Mouse (Mus musculus): ENCODE results near the gene Aaas. TPM values are rescaled to one million over a fixed set of nuclear protein-coding genes. Genes with fewer than 3 reads are reported as not detected.

Gene Aaas
- polyA plus RNA-seq, 1 experiment from 2014 or later = 42.4 TPM

- Histone ChIP-seq H3K9ac (ENCODE audit: low read depth, low read length) (no peak overlapping the region), H3K9me3 (replicated peaks; ENCODE audit: control insufficient read depth, low read length) (no peaks in the 10 kb centered on the region), H3K4me2 (ENCODE audit: low read depth, low read length) (no peak overlapping the region), H3K36me3 (ENCODE audit: control insufficient read depth, insufficient read depth) (no peaks in the 10 kb centered on the region), H3K27ac (ENCODE audit: low read length) (no peak overlapping the region), H3K27me3 (ENCODE audit: control insufficient read depth, insufficient read depth, low read depth, low read length) (peaks cover 62% of the 10 kb centered on the region), H3K4me3 (ENCODE audit: low read depth, low read length) (no peak overlapping the region), H3K4me1 (ENCODE audit: control insufficient read depth, low read depth, low read length) (no peaks in the 10 kb centered on the region)
- ATAC-seq (ENCODE audit: low read depth) = no peak
- 63% methylated on average over 1 of the region's 1 CpGs for WGBS (ENCODE audit: insufficient replicate concordance)
These were observed 14.1 kb upstream of the Aaas start for GRCm38 (mm10) chr15:102364678-102365077.

- peaks cover 71% of the 10 kb centered on the region for H3K27me3 ChIP-seq (ENCODE audit: control insufficient read depth, insufficient read depth, low read depth, low read length)
- H3K4me3 ChIP-seq (ENCODE audit: low read depth, low read length) = no peak overlapping the region
- H3K27ac ChIP-seq (ENCODE audit: low read length) = no peak overlapping the region
- no peak for ATAC-seq (ENCODE audit: low read depth)
- peaks cover 3% of the 10 kb centered on the region; the same call in 1 of the 2 replicates for H3K4me1 ChIP-seq (ENCODE audit: control insufficient read depth, low read depth, low read length)
- H3K36me3 ChIP-seq (ENCODE audit: control insufficient read depth, insufficient read depth) = no peaks in the 10 kb centered on the region
- H3K4me2 ChIP-seq (ENCODE audit: low read depth, low read length) = peak overlapping the region; percentile 17; the same call in 1 of the 2 replicates
- no peaks in the 10 kb centered on the region for H3K9me3 ChIP-seq (replicated peaks; ENCODE audit: control insufficient read depth, low read length)
- no peak overlapping the region for H3K9ac ChIP-seq (ENCODE audit: low read depth, low read length)
- 6% methylated on average over 13 of the region's 14 CpGs for whole genome bisulfite sequencing (ENCODE audit: insufficient replicate concordance)
These were observed 12.1 kb upstream of the Aaas start for GRCm38 (mm10) chr15:102362648-102363047.

- Histone ChIP-seq H3K9ac (ENCODE audit: low read depth, low read length) (no peak overlapping the region), H3K9me3 (replicated peaks; ENCODE audit: control insufficient read depth, low read length) (no peaks in the 10 kb centered on the region), H3K4me3 (ENCODE audit: low read depth, low read length) (no peak overlapping the region), H3K27me3 (ENCODE audit: control insufficient read depth, insufficient read depth, low read depth, low read length) (peaks cover 77% of the 10 kb centered on the region), H3K4me1 (ENCODE audit: control insufficient read depth, low read depth, low read length) (peaks cover 15% of the 10 kb centered on the region), H3K36me3 (ENCODE audit: control insufficient read depth, insufficient read depth) (no peaks in the 10 kb centered on the region), H3K27ac (ENCODE audit: low read length) (no peak overlapping the region), H3K4me2 (ENCODE audit: low read depth, low read length) (no peak overlapping the region)
- ATAC-seq (ENCODE audit: low read depth) = no peak
- 33% methylated on average over 5 of the region's 5 CpGs for WGBS (ENCODE audit: insufficient replicate concordance)
These were observed 8.3 kb upstream of the Aaas start for GRCm38 (mm10) chr15:102358834-102359233.

GRCm38 (mm10) chr15:102358126-102358525 is 7.6 kb upstream of the Aaas start:
- no peak for ATAC-seq (ENCODE audit: low read depth)
- Histone ChIP-seq H3K4me1 (ENCODE audit: control insufficient read depth, low read depth, low read length) (peaks cover 15% of the 10 kb centered on the region), H3K27ac (ENCODE audit: low read length) (no peak overlapping the region), H3K36me3 (ENCODE audit: control insufficient read depth, insufficient read depth) (no peaks in the 10 kb centered on the region), H3K4me2 (ENCODE audit: low read depth, low read length) (no peak overlapping the region), H3K9me3 (replicated peaks; ENCODE audit: control insufficient read depth, low read length) (no peaks in the 10 kb centered on the region), H3K9ac (ENCODE audit: low read depth, low read length) (no peak overlapping the region), H3K4me3 (ENCODE audit: low read depth, low read length) (no peak overlapping the region), H3K27me3 (ENCODE audit: control insufficient read depth, insufficient read depth, low read depth, low read length) (peaks cover 75% of the 10 kb centered on the region)
- 2% methylated on average over 25 of the region's 25 CpGs for WGBS (ENCODE audit: insufficient replicate concordance)

- WGBS (ENCODE audit: insufficient replicate concordance) = 34% methylated on average over 16 of the region's 16 CpGs
- H3K4me3 ChIP-seq (ENCODE audit: low read depth, low read length) = no peak overlapping the region
- no peak overlapping the region for H3K27ac ChIP-seq (ENCODE audit: low read length)
- no peak overlapping the region for H3K9ac ChIP-seq (ENCODE audit: low read depth, low read length)
- H3K4me2 ChIP-seq (ENCODE audit: low read depth, low read length) = no peak overlapping the region
- H3K36me3 ChIP-seq (ENCODE audit: control insufficient read depth, insufficient read depth) = no peaks in the 10 kb centered on the region
- no peaks in the 10 kb centered on the region for H3K9me3 ChIP-seq (replicated peaks; ENCODE audit: control insufficient read depth, low read length)
- peaks cover 68% of the 10 kb centered on the region for H3K27me3 ChIP-seq (ENCODE audit: control insufficient read depth, insufficient read depth, low read depth, low read length)
- ATAC-seq (ENCODE audit: low read depth) = no peak
- H3K4me1 ChIP-seq (ENCODE audit: control insufficient read depth, low read depth, low read length) = peaks cover 15% of the 10 kb centered on the region
These were observed 6.1 kb upstream of the Aaas start for GRCm38 (mm10) chr15:102356501-102357325.

- H3K9ac ChIP-seq (ENCODE audit: low read depth, low read length) = peak overlapping the region; percentile 43; the same call in 1 of the 2 replicates
- no peaks in the 10 kb centered on the region for H3K9me3 ChIP-seq (replicated peaks; ENCODE audit: control insufficient read depth, low read length)
- H3K4me3 ChIP-seq (ENCODE audit: low read depth, low read length) = peak overlapping the region; percentile 57
- peaks cover 18% of the 10 kb centered on the region for H3K4me1 ChIP-seq (ENCODE audit: control insufficient read depth, low read depth, low read length)
- peak overlapping the region; percentile 75 for H3K4me2 ChIP-seq (ENCODE audit: low read depth, low read length)
- H3K27me3 ChIP-seq (ENCODE audit: control insufficient read depth, insufficient read depth, low read depth, low read length) = peaks cover 68% of the 10 kb centered on the region
- H3K36me3 ChIP-seq (ENCODE audit: control insufficient read depth, insufficient read depth) = no peaks in the 10 kb centered on the region
- 2% methylated on average over 38 of the region's 38 CpGs for WGBS (ENCODE audit: insufficient replicate concordance)
- ATAC-seq (ENCODE audit: low read depth) = no peak
- H3K27ac ChIP-seq (ENCODE audit: low read length) = no peak overlapping the region
These were observed 5.4 kb upstream of the Aaas start for GRCm38 (mm10) chr15:102355871-102356441.

GRCm38 (mm10) chr15:102355134-102355870 is 4.7 kb upstream of the Aaas start:
- Histone ChIP-seq H3K27me3 (ENCODE audit: control insufficient read depth, insufficient read depth, low read depth, low read length) (peaks cover 68% of the 10 kb centered on the region), H3K27ac (ENCODE audit: low read length) (no peak overlapping the region), H3K36me3 (ENCODE audit: control insufficient read depth, insufficient read depth) (no peaks in the 10 kb centered on the region), H3K9ac (ENCODE audit: low read depth, low read length) (peak overlapping the region; percentile 43), H3K4me1 (ENCODE audit: control insufficient read depth, low read depth, low read length) (peaks cover 19% of the 10 kb centered on the region), H3K4me3 (ENCODE audit: low read depth, low read length) (peak overlapping the region; percentile 57), H3K4me2 (ENCODE audit: low read depth, low read length) (peak overlapping the region; percentile 75), H3K9me3 (replicated peaks; ENCODE audit: control insufficient read depth, low read length) (no peaks in the 10 kb centered on the region)
- no peak for ATAC-seq (ENCODE audit: low read depth)
- under 1% methylated on average over 48 of the region's 49 CpGs for WGBS (ENCODE audit: insufficient replicate concordance)

GRCm38 (mm10) chr15:102353986-102354385 is 3.4 kb upstream of the Aaas start:
- H3K9ac ChIP-seq (ENCODE audit: low read depth, low read length) = no peak overlapping the region

More at GRCm38 (mm10) chr15:102353986-102354385, 3.4 kb upstream of the Aaas start:
- H3K9me3 ChIP-seq (replicated peaks; ENCODE audit: control insufficient read depth, low read length) = no peaks in the 10 kb centered on the region
- peaks cover 57% of the 10 kb centered on the region for H3K27me3 ChIP-seq (ENCODE audit: control insufficient read depth, insufficient read depth, low read depth, low read length)
- ATAC-seq (ENCODE audit: low read depth) = no peak
- WGBS (ENCODE audit: insufficient replicate concordance) = 61% methylated on average over 2 of the region's 2 CpGs
- peaks cover 24% of the 10 kb centered on the region for H3K4me1 ChIP-seq (ENCODE audit: control insufficient read depth, low read depth, low read length)
- H3K27ac ChIP-seq (ENCODE audit: low read length) = no peak overlapping the region
- no peak overlapping the region for H3K4me2 ChIP-seq (ENCODE audit: low read depth, low read length)
- H3K36me3 ChIP-seq (ENCODE audit: control insufficient read depth, insufficient read depth) = no peaks in the 10 kb centered on the region
- H3K4me3 ChIP-seq (ENCODE audit: low read depth, low read length) = no peak overlapping the region
